Mouse (Mus musculus): ENCODE data around the gene Zfp69. TPM values are rescaled to one million over a fixed set of nuclear protein-coding genes. Genes with fewer than 3 reads are reported as not detected.

Zfp69 gene
- polyA plus RNA-seq, 1 experiment from 2014 or later: 6.4 TPM

DNA sequence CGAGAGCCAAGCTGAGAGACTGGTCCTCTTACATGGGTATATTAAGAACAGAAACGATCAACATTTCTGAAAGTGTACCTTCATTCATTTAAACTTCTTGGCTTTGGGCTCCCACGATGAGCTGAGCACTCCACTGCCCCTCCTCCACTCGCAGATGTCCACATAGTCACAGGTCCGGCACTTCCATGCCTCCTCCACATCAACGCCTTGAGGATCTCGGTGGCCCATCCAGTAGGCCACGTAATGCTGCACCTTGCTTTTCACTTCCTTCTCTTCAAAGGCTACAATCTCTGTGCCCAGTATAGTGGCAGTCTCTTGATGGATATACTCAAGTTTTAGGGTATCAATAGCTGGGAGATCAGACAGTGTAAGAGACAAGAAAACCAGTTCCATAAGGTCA, 30.0 kb downstream of the Zfp69 start:
- WGBS: 93% methylated on average over 8 of the region's 8 CpGs
- H3K9me3 ChIP-seq: no peaks in the 10 kb centered on the region
- H3K4me3 ChIP-seq (replicated peaks): no peak overlapping the region
- no peak overlapping the region for H3K27ac ChIP-seq
- H3K9ac ChIP-seq: no peak overlapping the region
- H3K4me2 ChIP-seq: no peak overlapping the region
- peaks cover 19% of the 10 kb centered on the region for H3K36me3 ChIP-seq
- ATAC-seq (ENCODE audit: insufficient read depth, low FRiP score, low read depth): no peak
- peaks cover 3% of the 10 kb centered on the region; the same call in 1 of the 2 replicates for H3K4me1 ChIP-seq
- H3K27me3 ChIP-seq (replicated peaks): no peaks in the 10 kb centered on the region

DNA sequence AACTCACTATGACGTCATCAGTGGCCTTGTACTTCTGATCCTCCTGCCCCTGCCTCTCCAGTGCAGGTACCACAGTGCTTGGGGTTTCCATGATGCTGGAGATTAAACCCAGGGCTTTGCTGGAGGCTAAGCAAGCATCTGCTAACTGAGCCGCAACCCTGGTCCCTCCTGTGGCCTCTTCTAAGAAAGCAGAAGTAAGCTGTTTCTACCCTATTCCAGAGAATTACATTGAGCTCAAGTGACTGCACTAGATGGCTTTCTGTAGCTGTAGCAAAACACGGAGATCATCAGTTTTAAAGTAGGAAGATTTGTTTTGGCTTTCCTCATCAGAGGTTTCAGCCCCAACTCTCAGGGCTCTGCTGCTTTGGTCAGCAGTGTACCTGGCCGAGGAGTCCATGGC, 37.0 kb downstream of the Zfp69 start:
- no peak overlapping the region for H3K4me3 ChIP-seq (replicated peaks)
- H3K36me3 ChIP-seq: no peaks in the 10 kb centered on the region
- H3K27ac ChIP-seq: no peak overlapping the region
- 80% methylated on average over 4 of the region's 4 CpGs for WGBS
- H3K9ac ChIP-seq: no peak overlapping the region
- ATAC-seq (ENCODE audit: insufficient read depth, low FRiP score, low read depth): no peak
- H3K4me1 ChIP-seq: 0 out of 2 replicates have a peak, but pooled peaks cover 2% of the 10 kb centered on the region
- H3K4me2 ChIP-seq: no peak overlapping the region
- no peaks in the 10 kb centered on the region for H3K27me3 ChIP-seq (replicated peaks)
- no peaks in the 10 kb centered on the region for H3K9me3 ChIP-seq

GRCm38 (mm10) chr4:120913861-120914260, 37.6 kb downstream of the Zfp69 start:
- WGBS: 64% methylated on average over 1 of the region's 1 CpGs
- H3K4me2 ChIP-seq: no peak overlapping the region
- no peaks in the 10 kb centered on the region for H3K36me3 ChIP-seq
- H3K9me3 ChIP-seq: no peaks in the 10 kb centered on the region
- no peak for ATAC-seq (ENCODE audit: insufficient read depth, low FRiP score, low read depth)
- H3K9ac ChIP-seq: no peak overlapping the region
- no peaks in the 10 kb centered on the region for H3K27me3 ChIP-seq (replicated peaks)
- H3K4me1 ChIP-seq: 0 out of 2 replicates have a peak, but pooled peaks cover 2% of the 10 kb centered on the region
- no peak overlapping the region for H3K27ac ChIP-seq
- no peak overlapping the region for H3K4me3 ChIP-seq (replicated peaks)

- Histone ChIP-seq H3K4me3 (replicated peaks) (no peak overlapping the region), H3K9ac (no peak overlapping the region), H3K27ac (no peak overlapping the region), H3K36me3 (no peaks in the 10 kb centered on the region), H3K4me1 (0 out of 2 replicates have a peak, but pooled peaks cover 2% of the 10 kb centered on the region), H3K4me2 (no peak overlapping the region), H3K9me3 (no peaks in the 10 kb centered on the region), H3K27me3 (replicated peaks) (no peaks in the 10 kb centered on the region)
- no peak for ATAC-seq (ENCODE audit: insufficient read depth, low FRiP score, low read depth)
- WGBS: 66% methylated on average over 8 of the region's 8 CpGs
Observed at GRCm38 (mm10) chr4:120913443-120913842, 38.1 kb downstream of the Zfp69 start.

DNA sequence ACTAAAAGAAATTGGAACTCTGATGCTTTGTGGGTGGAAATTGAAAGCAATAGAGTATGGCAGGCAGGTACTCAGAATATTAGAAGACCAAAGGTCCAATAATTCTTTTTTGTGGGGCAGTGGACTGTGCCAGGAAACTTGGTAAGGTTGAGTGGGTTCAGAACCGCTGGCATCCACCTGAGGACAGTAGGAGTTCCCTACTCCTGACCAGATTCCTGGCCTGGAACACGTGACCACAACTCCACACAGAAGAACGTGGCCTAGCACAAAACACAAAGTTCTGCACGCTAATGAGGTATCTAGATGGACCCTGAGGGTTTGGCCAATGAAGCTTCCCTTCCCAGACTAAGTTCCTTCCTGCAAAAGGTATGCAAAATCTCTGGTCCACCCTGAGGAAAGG, 38.6 kb downstream of the Zfp69 start:
- H3K36me3 ChIP-seq: no peaks in the 10 kb centered on the region
- no peak overlapping the region for H3K4me2 ChIP-seq
- H3K9ac ChIP-seq: no peak overlapping the region
- no peaks in the 10 kb centered on the region for H3K27me3 ChIP-seq (replicated peaks)
- WGBS: 58% methylated on average over 4 of the region's 4 CpGs
- H3K4me1 ChIP-seq: 0 out of 2 replicates have a peak, but pooled peaks cover 2% of the 10 kb centered on the region
- ATAC-seq (ENCODE audit: insufficient read depth, low FRiP score, low read depth): no peak
- H3K27ac ChIP-seq: no peak overlapping the region
- H3K4me3 ChIP-seq (replicated peaks): no peak overlapping the region
- no peaks in the 10 kb centered on the region for H3K9me3 ChIP-seq

DNA sequence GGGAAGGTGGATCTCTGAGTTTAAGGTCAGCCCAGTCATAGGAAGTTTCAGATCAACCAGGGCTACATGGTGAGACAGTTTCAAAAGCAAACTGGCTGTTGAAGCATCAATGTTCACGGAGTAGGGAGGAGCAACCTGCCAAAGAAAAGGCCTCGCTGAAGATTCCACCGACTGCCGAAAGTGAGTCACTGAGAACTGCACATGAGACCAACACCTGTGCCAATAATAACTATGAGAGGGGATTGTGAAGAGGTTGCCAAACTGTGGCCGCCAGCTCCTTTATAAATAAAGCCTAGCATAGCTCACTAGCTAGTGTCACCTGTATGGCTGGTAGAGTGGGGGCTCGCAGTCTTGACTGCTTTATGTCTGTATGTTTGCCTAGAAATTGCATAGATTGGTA, 40.4 kb downstream of the Zfp69 start:
- Histone ChIP-seq H3K4me3 (replicated peaks) (no peak overlapping the region), H3K4me2 (no peak overlapping the region), H3K36me3 (no peaks in the 10 kb centered on the region), H3K27me3 (replicated peaks) (no peaks in the 10 kb centered on the region), H3K9me3 (no peaks in the 10 kb centered on the region), H3K27ac (no peak overlapping the region), H3K4me1 (0 out of 2 replicates have a peak, but pooled peaks cover 2% of the 10 kb centered on the region), H3K9ac (no peak overlapping the region)
- WGBS: 83% methylated on average over 6 of the region's 6 CpGs
- ATAC-seq (ENCODE audit: insufficient read depth, low FRiP score, low read depth): no peak

DNA sequence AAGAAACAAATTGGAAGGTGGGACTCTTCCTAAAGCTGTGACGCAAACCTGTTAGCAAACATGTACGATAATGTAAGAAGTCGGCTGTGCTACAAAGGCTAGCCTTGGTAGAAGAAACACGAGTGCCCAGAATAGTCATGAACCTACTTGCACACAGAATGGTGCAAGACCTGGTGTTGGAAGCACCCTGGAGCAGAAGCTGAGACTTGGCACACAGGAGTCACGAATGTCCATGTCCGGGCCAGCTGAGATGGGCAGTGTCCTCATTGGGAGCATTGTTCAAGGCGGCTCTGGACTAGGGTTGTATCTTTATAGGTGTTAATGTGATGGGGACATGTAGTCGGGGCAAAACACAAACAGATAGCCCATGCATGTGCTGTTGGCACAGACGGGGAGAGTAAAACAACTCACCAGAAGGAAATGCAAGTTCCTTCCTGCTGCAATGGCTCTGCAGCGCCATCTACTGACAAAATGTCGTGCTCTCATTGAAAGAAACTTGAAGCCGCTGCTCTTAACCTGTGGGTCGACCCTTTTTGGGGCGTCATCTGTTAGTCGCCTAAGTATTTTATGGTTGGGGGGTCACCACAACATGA, 41.8 kb downstream of the Zfp69 start:
- Histone ChIP-seq H3K27me3 (replicated peaks) (no peaks in the 10 kb centered on the region), H3K27ac (no peak overlapping the region), H3K36me3 (no peaks in the 10 kb centered on the region), H3K4me1 (0 out of 2 replicates have a peak, but pooled peaks cover 2% of the 10 kb centered on the region), H3K4me3 (replicated peaks) (no peak overlapping the region), H3K9ac (no peak overlapping the region), H3K4me2 (no peak overlapping the region), H3K9me3 (no peaks in the 10 kb centered on the region)
- 29% methylated on average over 15 of the region's 15 CpGs for WGBS
- ATAC-seq (ENCODE audit: insufficient read depth, low FRiP score, low read depth): no peak

GRCm38 (mm10) chr4:120905644-120906043, 45.9 kb downstream of the Zfp69 start:
- H3K4me2 ChIP-seq: no peak overlapping the region
- H3K4me3 ChIP-seq (replicated peaks): no peak overlapping the region
- H3K4me1 ChIP-seq: 0 out of 2 replicates have a peak, but pooled peaks cover 2% of the 10 kb centered on the region
- no peaks in the 10 kb centered on the region for H3K9me3 ChIP-seq
- H3K27ac ChIP-seq: no peak overlapping the region
- ATAC-seq (ENCODE audit: insufficient read depth, low FRiP score, low read depth): no peak
- H3K27me3 ChIP-seq (replicated peaks): no peaks in the 10 kb centered on the region
- no peaks in the 10 kb centered on the region for H3K36me3 ChIP-seq
- WGBS: 76% methylated on average over 5 of the region's 5 CpGs
- no peak overlapping the region for H3K9ac ChIP-seq

DNA sequence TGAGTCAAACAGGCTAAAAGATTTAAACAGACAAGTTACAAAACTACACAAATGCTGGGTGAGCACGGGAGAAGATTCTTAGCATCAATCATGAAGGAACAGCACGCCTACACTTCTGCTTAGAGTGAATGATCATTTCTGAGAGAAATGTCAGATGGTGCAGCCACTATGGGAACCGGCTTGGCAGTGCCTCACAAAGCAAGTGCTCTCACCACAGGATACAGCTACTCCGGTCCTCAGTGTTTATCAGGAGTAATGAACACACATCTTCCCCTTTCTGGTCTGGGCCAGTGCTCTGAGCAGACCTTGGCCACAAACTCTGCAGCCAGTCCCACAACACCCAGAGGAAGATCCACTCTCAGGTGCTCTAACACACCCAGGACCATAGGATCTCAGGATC, 47.0 kb downstream of the Zfp69 start:
- H3K4me2 ChIP-seq: no peak overlapping the region
- no peak overlapping the region for H3K4me3 ChIP-seq (replicated peaks)
- H3K36me3 ChIP-seq: no peaks in the 10 kb centered on the region
- H3K9me3 ChIP-seq: no peaks in the 10 kb centered on the region
- 38% methylated on average over 4 of the region's 4 CpGs for WGBS
- no peaks in the 10 kb centered on the region for H3K4me1 ChIP-seq
- H3K27me3 ChIP-seq (replicated peaks): no peaks in the 10 kb centered on the region
- H3K9ac ChIP-seq: no peak overlapping the region
- H3K27ac ChIP-seq: no peak overlapping the region
- ATAC-seq (ENCODE audit: insufficient read depth, low FRiP score, low read depth): no peak

DNA sequence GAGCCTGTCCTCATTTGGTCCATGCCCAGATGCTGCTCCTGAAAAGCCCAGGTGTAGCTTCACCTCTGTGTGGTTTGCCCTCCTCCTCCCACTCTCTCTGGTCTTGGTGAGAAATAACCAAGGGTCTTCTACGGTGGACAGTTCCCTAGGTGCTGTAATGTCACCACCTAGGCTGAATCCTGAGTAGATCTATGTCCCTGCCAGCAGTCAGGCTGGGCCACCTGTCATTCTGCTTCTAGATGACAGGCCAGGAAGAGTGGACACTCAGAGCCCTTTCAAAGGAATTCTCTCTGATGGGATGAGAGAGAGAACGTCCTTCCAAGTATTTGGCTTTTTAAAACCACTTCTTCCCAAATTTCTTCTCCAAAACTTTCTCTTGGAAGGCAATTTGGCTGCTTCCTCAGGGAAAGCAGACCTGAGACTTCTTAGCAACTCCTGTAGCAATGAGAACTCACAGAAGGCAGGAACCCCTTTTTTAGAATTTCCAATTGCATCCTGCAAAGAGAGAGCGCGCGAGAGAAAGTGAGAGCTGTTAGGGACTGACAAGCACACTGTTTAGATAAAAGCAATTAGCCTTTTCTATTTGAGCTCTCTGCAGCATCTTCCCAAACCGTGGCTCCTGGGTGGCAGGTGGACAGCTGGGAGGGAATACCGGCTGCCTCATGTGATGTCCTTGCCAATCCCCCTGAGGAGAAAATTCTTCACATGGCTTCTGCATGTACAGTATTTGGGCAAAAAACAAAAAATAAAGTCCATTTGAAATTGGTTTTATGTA, 55.5 kb downstream of the Zfp69 start:
- Histone ChIP-seq H3K4me2 (no peak overlapping the region), H3K4me3 (replicated peaks) (no peak overlapping the region), H3K9ac (no peak overlapping the region), H3K27me3 (replicated peaks) (no peaks in the 10 kb centered on the region), H3K9me3 (no peaks in the 10 kb centered on the region), H3K27ac (no peak overlapping the region), H3K4me1 (no peaks in the 10 kb centered on the region), H3K36me3 (no peaks in the 10 kb centered on the region)
- ATAC-seq (ENCODE audit: insufficient read depth, low FRiP score, low read depth): no peak
- WGBS: 66% methylated on average over 7 of the region's 7 CpGs

- H3K4me1 ChIP-seq: no peaks in the 10 kb centered on the region
- no peak overlapping the region for H3K4me2 ChIP-seq
- no peak overlapping the region for H3K9ac ChIP-seq
- H3K9me3 ChIP-seq: no peaks in the 10 kb centered on the region
- H3K27ac ChIP-seq: no peak overlapping the region
- H3K4me3 ChIP-seq (replicated peaks): no peak overlapping the region
- no peaks in the 10 kb centered on the region for H3K36me3 ChIP-seq
- H3K27me3 ChIP-seq (replicated peaks): no peaks in the 10 kb centered on the region
- ATAC-seq (ENCODE audit: insufficient read depth, low FRiP score, low read depth): no peak
- 79% methylated on average over 7 of the region's 7 CpGs for WGBS
Observed at GRCm38 (mm10) chr4:120895226-120895625, 56.3 kb downstream of the Zfp69 start.

DNA sequence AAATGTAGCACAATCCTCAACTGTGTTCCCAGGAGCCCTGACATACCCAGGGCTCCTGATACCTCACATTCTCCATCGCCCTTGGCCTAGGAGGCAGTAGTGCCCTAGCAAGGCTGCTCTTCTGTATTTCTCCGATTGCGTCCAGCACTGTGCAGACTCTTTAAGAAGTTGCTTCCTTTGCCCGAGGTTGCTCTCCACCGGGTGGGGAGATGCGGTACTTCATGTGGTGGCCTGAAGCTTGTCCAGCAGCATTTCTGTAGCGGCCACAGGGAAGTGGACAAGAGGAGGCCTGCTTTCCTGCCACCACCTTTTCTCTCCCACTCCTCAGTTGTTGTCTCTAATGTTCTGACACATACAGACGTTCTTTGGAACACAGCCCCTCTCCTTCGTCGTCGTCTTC, 56.9 kb downstream of the Zfp69 start:
- Histone ChIP-seq H3K4me3 (replicated peaks) (no peak overlapping the region), H3K4me2 (no peak overlapping the region), H3K27ac (no peak overlapping the region), H3K9ac (no peak overlapping the region), H3K27me3 (replicated peaks) (no peaks in the 10 kb centered on the region), H3K9me3 (no peaks in the 10 kb centered on the region), H3K4me1 (no peaks in the 10 kb centered on the region), H3K36me3 (no peaks in the 10 kb centered on the region)
- no peak for ATAC-seq (ENCODE audit: insufficient read depth, low FRiP score, low read depth)
- 68% methylated on average over 11 of the region's 11 CpGs for WGBS
